Mouse (Mus musculus): ENCODE measurements around the gene Gm10337. TPM values are rescaled to one million over a fixed set of nuclear protein-coding genes. Genes with fewer than 3 reads are reported as not detected.

The Gm10337 gene
- polyA plus RNA-seq, 1 experiment from 2014 or later = 5.2 TPM

- no peak overlapping the region for H3K9ac ChIP-seq
- H3K27me3 ChIP-seq = no peaks in the 10 kb centered on the region
- WGBS = 82% methylated on average over 5 of the region's 5 CpGs
- no peak; the same call in 1 of the 2 replicates for ATAC-seq (ENCODE audit: insufficient number of reproducible peaks, insufficient read depth, low FRiP score, low TSS enrichment, low read depth)
- H3K27ac ChIP-seq = no peak overlapping the region
- no peaks in the 10 kb centered on the region for H3K9me3 ChIP-seq
- no peak overlapping the region for H3K4me3 ChIP-seq
- no peaks in the 10 kb centered on the region for H3K4me1 ChIP-seq
- peaks cover 94% of the 10 kb centered on the region for H3K36me3 ChIP-seq
- no peak overlapping the region for H3K4me2 ChIP-seq
Measured at GRCm38 (mm10) chr15:102500479-102500878, 3.0 kb upstream of the Gm10337 start.

- Histone ChIP-seq H3K27ac (no peak overlapping the region), H3K27me3 (no peaks in the 10 kb centered on the region), H3K4me2 (no peak overlapping the region), H3K9ac (no peak overlapping the region), H3K36me3 (peaks cover 94% of the 10 kb centered on the region), H3K4me3 (no peak overlapping the region), H3K9me3 (no peaks in the 10 kb centered on the region), H3K4me1 (no peaks in the 10 kb centered on the region)
- no peak for ATAC-seq (ENCODE audit: insufficient number of reproducible peaks, insufficient read depth, low FRiP score, low TSS enrichment, low read depth)
- WGBS = 86% methylated on average over 19 of the region's 19 CpGs
Measured at GRCm38 (mm10) chr15:102501084-102501814, 2.3 kb upstream of the Gm10337 start.

DNA sequence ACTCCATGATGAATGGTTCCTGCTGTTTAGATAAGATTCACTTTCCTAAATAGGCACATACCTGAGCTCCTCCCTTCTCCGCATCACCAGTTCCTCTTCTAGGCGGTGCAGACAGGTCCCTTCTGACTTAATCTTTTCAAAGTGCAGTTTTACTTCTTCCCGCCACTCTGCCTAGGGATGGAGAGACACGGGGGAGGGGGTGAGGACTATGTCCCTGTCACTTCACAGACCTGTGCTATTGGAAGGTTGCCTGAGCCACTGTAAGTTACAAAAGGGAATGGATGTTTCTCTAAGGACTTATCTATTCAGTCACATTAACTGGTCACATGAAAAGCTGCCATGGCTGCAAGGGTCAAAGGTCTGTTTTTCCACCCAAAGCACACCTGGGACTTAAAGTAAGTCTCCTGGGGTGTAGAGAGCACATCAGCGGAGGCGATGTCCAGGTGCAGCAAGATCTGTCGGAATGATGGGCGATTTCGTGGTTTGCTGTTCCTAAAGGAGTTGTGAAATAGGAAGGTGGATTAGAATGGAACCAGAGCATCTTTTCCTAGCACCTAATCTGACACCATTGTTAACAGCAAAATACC is 1.2 kb upstream of the Gm10337 start:
- Histone ChIP-seq H3K9ac (no peak overlapping the region), H3K4me2 (no peak overlapping the region), H3K36me3 (peaks cover 86% of the 10 kb centered on the region), H3K27me3 (no peaks in the 10 kb centered on the region), H3K4me3 (no peak overlapping the region), H3K4me1 (no peaks in the 10 kb centered on the region), H3K27ac (no peak overlapping the region), H3K9me3 (no peaks in the 10 kb centered on the region)
- 74% methylated on average over 9 of the region's 9 CpGs for WGBS
- ATAC-seq (ENCODE audit: insufficient number of reproducible peaks, insufficient read depth, low FRiP score, low TSS enrichment, low read depth) = no peak

DNA sequence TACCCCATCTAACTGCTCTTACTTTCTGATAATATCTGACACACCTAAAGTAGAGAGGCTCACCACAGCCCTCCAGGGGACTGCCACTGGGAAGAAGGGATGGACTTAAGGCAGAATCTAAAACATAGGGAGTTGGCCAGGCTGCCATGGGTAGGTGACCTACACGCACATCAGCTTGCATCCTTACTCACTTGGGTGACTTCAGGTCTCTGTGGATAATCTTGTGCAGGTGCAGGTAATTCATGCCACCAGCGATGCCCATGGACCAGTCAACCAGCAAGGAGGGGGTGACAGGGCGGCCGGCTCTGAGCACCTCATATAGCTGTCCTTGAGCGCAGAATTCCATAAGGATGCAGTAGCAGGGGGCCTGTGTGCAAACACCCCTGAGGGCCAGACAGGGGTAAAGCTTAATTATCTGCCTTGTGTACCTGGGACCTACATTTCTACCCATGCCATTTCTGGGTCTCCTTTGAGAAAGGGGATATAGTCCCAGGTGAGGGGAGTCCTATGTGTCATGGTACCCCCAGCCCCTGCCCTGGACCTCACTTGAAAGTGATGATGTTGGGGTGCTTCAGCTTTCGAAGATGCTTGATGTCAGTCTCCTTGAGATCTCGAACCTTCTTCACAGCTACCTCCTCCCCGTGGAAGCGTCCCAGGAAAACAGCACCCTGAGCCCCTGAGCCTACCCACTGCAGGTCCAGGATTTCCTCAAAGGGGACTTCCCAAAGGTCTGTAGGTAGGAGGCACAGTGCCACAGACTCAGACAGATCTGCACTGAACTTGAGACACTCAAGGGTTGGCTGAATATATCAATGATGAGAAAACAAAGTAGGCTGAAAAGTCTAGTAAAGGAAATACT is 631 bp downstream of the Gm10337 start:
- no peak overlapping the region for H3K4me3 ChIP-seq
- H3K27ac ChIP-seq = no peak overlapping the region
- H3K4me2 ChIP-seq = no peak overlapping the region
- H3K4me1 ChIP-seq = no peaks in the 10 kb centered on the region
- no peaks in the 10 kb centered on the region for H3K9me3 ChIP-seq
- 89% methylated on average over 9 of the region's 9 CpGs for WGBS
- ATAC-seq (ENCODE audit: insufficient number of reproducible peaks, insufficient read depth, low FRiP score, low TSS enrichment, low read depth) = no peak
- no peaks in the 10 kb centered on the region for H3K27me3 ChIP-seq
- H3K36me3 ChIP-seq = peaks cover 77% of the 10 kb centered on the region
- H3K9ac ChIP-seq = no peak overlapping the region

DNA sequence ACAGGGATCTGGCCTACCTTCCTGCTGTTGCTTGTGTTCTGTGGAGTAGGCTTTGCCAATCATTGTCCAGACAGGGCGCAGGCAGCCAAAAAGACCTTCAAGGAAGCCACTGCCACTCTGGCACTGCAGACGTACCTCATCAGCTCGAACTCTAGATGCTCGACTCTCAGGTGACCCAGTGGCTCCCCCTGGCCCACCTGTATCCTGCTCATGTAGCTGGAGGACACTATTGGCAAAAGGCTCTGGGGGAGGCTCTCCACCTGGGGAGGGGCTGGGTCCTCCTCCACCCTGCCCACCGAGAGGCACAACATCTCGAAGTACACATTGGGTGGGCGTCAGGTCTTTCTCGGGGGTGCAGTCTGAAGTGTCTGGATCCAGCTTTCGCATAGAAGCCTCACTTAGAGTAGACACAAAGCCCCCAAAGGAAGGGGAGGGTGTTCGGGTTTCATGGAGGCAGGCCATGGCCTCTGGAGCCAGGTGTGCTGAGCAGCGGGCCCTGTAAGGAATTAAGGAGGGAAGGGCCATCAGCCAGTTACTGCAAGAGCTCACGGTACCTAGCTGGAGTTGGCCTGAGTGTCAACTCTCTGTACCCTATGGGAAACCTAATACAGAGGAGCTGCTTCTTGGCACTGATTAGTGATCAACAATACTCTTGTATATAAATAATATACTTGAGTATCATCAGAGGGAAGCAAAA is 1.7 kb downstream of the Gm10337 start:
- ATAC-seq (ENCODE audit: insufficient number of reproducible peaks, insufficient read depth, low FRiP score, low TSS enrichment, low read depth) = no peak
- H3K9me3 ChIP-seq = no peaks in the 10 kb centered on the region
- H3K27ac ChIP-seq = peak overlapping the region; percentile 33; the same call in 1 of the 2 replicates
- H3K4me2 ChIP-seq = no peak overlapping the region
- no peak overlapping the region for H3K9ac ChIP-seq
- 63% methylated on average over 12 of the region's 12 CpGs for WGBS
- H3K27me3 ChIP-seq = no peaks in the 10 kb centered on the region
- peaks cover 9% of the 10 kb centered on the region for H3K4me1 ChIP-seq
- peaks cover 66% of the 10 kb centered on the region for H3K36me3 ChIP-seq
- H3K4me3 ChIP-seq = no peak overlapping the region

- H3K4me2 ChIP-seq = no peak overlapping the region
- peak overlapping the region; percentile 33; the same call in 1 of the 2 replicates for H3K27ac ChIP-seq
- no peaks in the 10 kb centered on the region for H3K27me3 ChIP-seq
- WGBS = 86% methylated on average over 9 of the region's 9 CpGs
- ATAC-seq (ENCODE audit: insufficient number of reproducible peaks, insufficient read depth, low FRiP score, low TSS enrichment, low read depth) = no peak
- H3K36me3 ChIP-seq = peaks cover 59% of the 10 kb centered on the region
- peaks cover 11% of the 10 kb centered on the region for H3K4me1 ChIP-seq
- no peak overlapping the region for H3K4me3 ChIP-seq
- H3K9me3 ChIP-seq = no peaks in the 10 kb centered on the region
- H3K9ac ChIP-seq = no peak overlapping the region
Measured at GRCm38 (mm10) chr15:102505770-102506463, 2.4 kb downstream of the Gm10337 start.

- no peak overlapping the region for H3K4me2 ChIP-seq
- H3K27me3 ChIP-seq = no peaks in the 10 kb centered on the region
- H3K4me1 ChIP-seq = peaks cover 16% of the 10 kb centered on the region
- H3K27ac ChIP-seq = no peak overlapping the region
- no peaks in the 10 kb centered on the region for H3K9me3 ChIP-seq
- H3K4me3 ChIP-seq = no peak overlapping the region
- no peak for ATAC-seq (ENCODE audit: insufficient number of reproducible peaks, insufficient read depth, low FRiP score, low TSS enrichment, low read depth)
- 47% methylated on average over 2 of the region's 2 CpGs for WGBS
- H3K9ac ChIP-seq = no peak overlapping the region
- H3K36me3 ChIP-seq = peaks cover 54% of the 10 kb centered on the region
Measured at GRCm38 (mm10) chr15:102506464-102506830, 2.9 kb downstream of the Gm10337 start.

DNA sequence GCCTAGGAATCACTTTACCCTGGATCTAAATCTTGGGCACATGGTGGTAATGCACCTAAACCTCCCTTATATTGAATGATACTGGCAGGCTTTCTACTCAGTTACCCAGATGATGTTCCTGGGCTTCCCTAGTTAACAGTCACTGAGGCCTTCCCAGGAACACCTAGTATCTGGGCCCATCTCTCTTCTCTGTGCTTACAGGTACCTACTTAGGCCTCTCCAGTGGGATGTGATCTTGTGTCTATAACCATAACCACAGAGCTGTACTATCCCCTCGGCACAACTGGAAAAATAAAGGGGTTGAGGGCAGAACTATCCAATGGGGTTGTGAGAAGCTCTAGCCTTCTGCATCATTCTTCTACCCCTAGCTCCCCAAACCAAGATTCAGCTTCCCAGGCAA is 3.3 kb downstream of the Gm10337 start:
- Histone ChIP-seq H3K9me3 (no peaks in the 10 kb centered on the region), H3K9ac (no peak overlapping the region), H3K4me1 (peaks cover 21% of the 10 kb centered on the region), H3K4me2 (no peak overlapping the region), H3K27me3 (no peaks in the 10 kb centered on the region), H3K4me3 (no peak overlapping the region), H3K36me3 (peaks cover 49% of the 10 kb centered on the region), H3K27ac (no peak overlapping the region)
- no peak for ATAC-seq (ENCODE audit: insufficient number of reproducible peaks, insufficient read depth, low FRiP score, low TSS enrichment, low read depth)
- WGBS = 88% methylated on average over 1 of the region's 1 CpGs

DNA sequence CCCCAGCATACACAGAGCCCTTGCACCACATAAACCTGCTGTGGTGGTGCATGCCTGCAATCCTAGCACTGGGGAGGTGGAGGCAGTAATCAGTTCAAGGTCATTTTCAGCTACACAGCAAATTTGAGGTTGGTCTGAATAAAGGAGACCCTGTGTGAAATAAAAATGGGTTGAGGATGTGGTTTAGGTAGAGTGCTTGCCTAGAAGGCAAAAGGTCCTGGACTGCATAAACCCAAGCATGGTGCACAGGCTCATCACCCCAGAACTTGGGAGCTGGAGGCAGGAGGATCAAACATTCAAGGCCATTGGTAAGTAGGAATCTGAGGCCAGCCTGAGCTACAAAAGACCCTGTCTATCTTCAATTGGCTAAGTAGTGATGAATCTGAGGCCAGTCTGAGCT is 4.0 kb downstream of the Gm10337 start:
- no peak for ATAC-seq (ENCODE audit: insufficient number of reproducible peaks, insufficient read depth, low FRiP score, low TSS enrichment, low read depth)
- peaks cover 42% of the 10 kb centered on the region for H3K36me3 ChIP-seq

DNA sequence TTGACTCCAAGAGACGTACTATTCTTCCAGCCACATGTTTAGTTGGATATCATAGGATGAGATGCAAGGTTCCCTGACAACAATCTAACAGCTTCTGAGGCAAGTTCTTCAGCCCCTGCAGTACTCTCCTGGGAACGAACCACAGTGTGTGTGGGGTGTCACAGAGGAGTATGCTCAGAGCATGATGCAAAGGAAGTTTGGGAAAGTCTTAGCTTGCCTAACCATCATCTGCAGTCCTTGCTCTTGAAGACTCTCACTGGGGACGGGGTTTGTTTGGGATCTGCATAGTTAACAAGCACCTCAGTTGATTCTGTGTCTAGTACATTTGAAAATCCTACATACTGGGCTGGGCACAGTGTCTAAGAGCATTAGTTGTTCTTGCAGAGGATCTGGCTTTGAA is 4.8 kb downstream of the Gm10337 start:
- no peak for ATAC-seq (ENCODE audit: insufficient number of reproducible peaks, insufficient read depth, low FRiP score, low TSS enrichment, low read depth)
- no peaks in the 10 kb centered on the region for H3K9me3 ChIP-seq
- H3K36me3 ChIP-seq = peaks cover 35% of the 10 kb centered on the region
- H3K27ac ChIP-seq = no peak overlapping the region
- H3K4me2 ChIP-seq = no peak overlapping the region
- H3K4me3 ChIP-seq = no peak overlapping the region
- 84% methylated on average over 3 of the region's 3 CpGs for WGBS
- no peaks in the 10 kb centered on the region for H3K27me3 ChIP-seq
- no peak overlapping the region for H3K9ac ChIP-seq
- H3K4me1 ChIP-seq = peaks cover 32% of the 10 kb centered on the region

More for the DNA sequence above, 4.0 kb downstream of the Gm10337 start:
- Histone ChIP-seq H3K4me2 (no peak overlapping the region), H3K4me1 (peaks cover 28% of the 10 kb centered on the region), H3K27me3 (no peaks in the 10 kb centered on the region), H3K9ac (no peak overlapping the region), H3K4me3 (no peak overlapping the region), H3K9me3 (no peaks in the 10 kb centered on the region), H3K27ac (no peak overlapping the region)

GRCm38 (mm10) chr15:102510110-102510509 is 6.6 kb downstream of the Gm10337 start:
- peak; percentile 27; the same call in 1 of the 2 replicates for ATAC-seq (ENCODE audit: insufficient number of reproducible peaks, insufficient read depth, low FRiP score, low TSS enrichment, low read depth)

More at GRCm38 (mm10) chr15:102510110-102510509, 6.6 kb downstream of the Gm10337 start:
- Histone ChIP-seq H3K9ac (peak overlapping the region; percentile 80), H3K4me1 (peaks cover 36% of the 10 kb centered on the region), H3K36me3 (peaks cover 18% of the 10 kb centered on the region), H3K9me3 (no peaks in the 10 kb centered on the region), H3K4me2 (peak overlapping the region; percentile 73), H3K27me3 (no peaks in the 10 kb centered on the region), H3K27ac (peak overlapping the region; percentile 82), H3K4me3 (peak overlapping the region; percentile 61)
- WGBS = 4% methylated on average over 9 of the region's 9 CpGs
